Mouse (Mus musculus) left cerebral cortex, postnatal 14 days (tissue): ENCODE data around the gene Selenoo. TPM values are rescaled to one million over a fixed set of nuclear protein-coding genes. Genes with fewer than 3 reads are reported as not detected.
A peak's percentile ranks its signal among the peaks of the same experiment; 100 is the strongest.

Experiments used
- DNase-seq, 2 experiments: peaks; one replicate each; pipeline ENCODE4 v3.0.0; 2021 to 2022; ENCODE audit warnings: low spot score in 2 of 2, mixed read lengths in 1 of 2
- intact Hi-C: fragments of 180-260 bp; cut with DNase I; formaldehyde crosslinking; loops from one replicate; pipeline ENCODE4 v1.15.1; 2025
- total RNA-seq, 2 experiments: library from RNA; stranded (reverse); gene quantifications; 2 replicates each; pipeline ENCODE4 v1.2.3; 2021

The Selenoo gene
- total RNA-seq, 2 experiments from 2014 or later, result 18.8 to 20.5 TPM

DNA sequence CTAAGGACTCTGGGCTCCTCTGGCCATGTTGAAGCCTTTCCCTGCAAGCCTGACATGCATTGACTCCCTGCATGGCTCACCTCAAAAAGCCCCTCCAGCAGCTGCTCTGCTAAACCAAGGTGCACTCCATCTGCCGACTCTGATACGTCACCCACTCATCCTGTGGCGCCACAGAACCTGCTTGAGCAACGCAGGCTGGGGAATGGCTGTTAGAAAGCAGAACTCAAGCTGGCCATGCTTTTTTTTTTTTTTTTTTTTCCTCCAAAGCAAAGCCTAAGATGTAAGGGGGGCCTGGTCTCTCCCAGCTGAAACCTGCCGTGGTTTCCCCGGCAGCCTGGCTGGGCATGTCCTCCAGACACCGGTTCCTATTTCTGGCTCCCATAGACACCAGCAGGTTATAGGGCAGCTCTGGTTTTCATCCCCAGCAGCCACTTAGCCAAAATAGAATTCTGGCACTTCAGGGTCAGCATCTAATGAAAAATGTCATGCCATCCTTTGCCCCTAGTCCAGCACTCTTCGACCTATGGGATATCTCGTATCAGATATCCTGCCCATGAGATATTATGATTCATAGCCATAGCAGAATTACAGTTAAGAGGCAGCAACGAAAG, 14.8 kb upstream of the Selenoo start:
- intact Hi-C loops, result no loop called here
- peak in 1 of 2 experiments; percentile 29 for DNase-seq

- DNase-seq, result no peak
- intact Hi-C loops, result no loop called here
These were observed 14.0 kb upstream of the Selenoo start, which contains the start of gene Trabd for GRCm38 (mm10) chr15:89074613-89075477. Gene Trabd (plus strand): TSS chr15:89075124.

DNA sequence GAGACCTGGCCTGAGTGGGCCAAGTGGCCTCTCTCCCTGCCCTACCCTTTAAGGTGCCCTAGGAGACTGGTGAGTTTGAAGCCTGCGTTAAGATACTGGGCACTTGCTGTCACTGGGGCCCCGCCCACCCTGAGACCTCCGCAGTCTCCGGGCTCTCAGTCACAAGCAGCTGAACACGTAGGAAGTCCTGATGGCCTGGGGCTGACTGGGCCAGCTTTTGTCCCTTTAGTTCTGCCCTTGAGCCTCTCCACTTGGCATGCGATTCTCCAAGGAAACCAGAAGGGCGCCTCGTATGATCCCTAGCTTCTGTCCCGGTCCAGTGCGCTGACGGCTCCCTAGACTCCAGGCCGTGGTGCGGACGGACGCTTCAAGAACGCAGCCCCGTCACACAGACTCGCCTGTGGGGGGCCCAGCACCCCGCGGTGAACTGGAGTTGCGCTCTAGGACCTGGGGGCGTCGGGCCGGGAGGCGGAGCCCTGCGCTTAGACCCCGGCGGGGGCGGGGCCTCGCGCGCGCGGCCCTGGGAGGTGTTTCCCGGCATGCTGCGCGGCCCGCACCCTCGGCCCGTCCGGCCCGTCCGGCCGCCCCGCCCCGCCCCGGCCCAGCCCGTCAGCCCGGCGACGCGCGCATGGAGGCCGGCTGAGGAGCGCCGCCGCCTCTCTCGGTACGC, 13.3 kb upstream of the Selenoo start:
- DNase-seq, result peak; percentile 80 to 82
- intact Hi-C loops, result no loop called here

GRCm38 (mm10) chr15:89076156-89076731, 12.6 kb upstream of the Selenoo start:
- DNase-seq, result peak in 1 of 2 experiments; percentile 29
- intact Hi-C loops, result no loop called here

GRCm38 (mm10) chr15:89078208-89078836, 10.6 kb upstream of the Selenoo start:
- intact Hi-C loops, result no loop called here

DNA sequence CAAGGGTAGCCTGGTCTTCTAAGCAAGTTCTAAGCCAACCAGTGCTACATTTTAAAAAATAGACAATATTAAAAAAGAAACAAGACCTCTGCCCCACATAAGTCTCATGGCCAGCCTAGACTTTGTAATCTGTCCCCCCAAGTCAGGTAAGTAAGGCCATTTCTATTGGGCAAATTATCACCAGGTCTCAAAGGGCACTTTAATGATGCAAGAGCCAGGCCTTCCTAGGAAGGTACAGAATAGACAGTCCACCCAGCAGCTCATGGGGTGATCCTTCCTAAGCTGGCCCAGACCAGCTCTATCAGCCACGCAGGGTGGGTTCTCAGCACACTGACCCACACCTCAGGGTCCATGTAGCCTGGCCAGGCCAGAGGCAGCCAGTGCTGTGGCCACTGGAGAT, 5.0 kb upstream of the Selenoo start:
- no peak for DNase-seq
- intact Hi-C loops, result loop anchor here (10.0 kb wide), 1 partner anchor 259 kb away; no protein-coding TSS in a partner anchor

More at GRCm38 (mm10) chr15:89078208-89078836, 10.6 kb upstream of the Selenoo start:
- no peak for DNase-seq

- no peak for DNase-seq
- intact Hi-C loops, result loop anchor here (5.0 to 10.0 kb wide), 2 partner anchors 153 to 260 kb away; no protein-coding TSS in a partner anchor
These were observed 4.1 kb upstream of the Selenoo start for GRCm38 (mm10) chr15:89084826-89085225.

DNA sequence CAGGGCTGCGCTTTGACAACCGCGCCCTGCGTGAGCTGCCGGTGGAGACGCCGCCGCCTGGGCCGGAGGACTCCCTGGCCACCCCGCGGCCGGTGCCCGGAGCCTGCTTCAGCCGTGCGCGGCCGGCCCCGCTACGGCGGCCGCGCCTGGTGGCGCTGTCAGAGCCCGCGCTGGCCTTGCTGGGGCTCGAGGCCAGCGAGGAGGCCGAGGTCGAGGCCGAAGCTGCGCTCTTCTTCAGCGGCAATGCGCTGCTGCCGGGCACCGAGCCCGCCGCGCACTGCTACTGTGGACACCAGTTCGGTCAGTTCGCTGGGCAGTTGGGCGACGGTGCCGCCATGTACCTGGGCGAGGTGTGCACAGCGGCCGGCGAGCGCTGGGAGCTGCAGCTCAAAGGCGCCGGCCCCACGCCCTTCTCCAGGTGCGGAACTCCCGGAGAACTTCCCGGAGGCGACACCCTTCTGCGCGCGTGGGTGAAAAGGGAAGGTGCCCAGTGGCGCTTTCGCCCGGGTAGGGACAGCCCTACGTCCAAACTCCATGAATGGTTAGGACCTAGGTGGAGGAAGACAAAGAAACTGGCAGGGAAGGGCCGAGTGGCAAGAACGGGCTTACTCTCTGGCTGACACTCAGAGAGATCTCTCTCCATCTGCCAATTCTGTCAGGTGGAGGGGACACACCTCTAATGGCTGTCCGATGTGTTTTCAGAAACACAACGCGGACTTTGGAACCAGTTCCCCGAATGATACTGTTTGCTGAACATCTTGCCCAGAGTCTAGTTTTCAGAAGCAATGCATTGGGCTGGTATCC, 566 bp downstream of the Selenoo start:
- DNase-seq, result peak in 1 of 2 experiments; percentile 23
- intact Hi-C loops, result loop anchor here (5.0 to 10.0 kb wide), 2 partner anchors 157 to 265 kb away; no protein-coding TSS in a partner anchor

DNA sequence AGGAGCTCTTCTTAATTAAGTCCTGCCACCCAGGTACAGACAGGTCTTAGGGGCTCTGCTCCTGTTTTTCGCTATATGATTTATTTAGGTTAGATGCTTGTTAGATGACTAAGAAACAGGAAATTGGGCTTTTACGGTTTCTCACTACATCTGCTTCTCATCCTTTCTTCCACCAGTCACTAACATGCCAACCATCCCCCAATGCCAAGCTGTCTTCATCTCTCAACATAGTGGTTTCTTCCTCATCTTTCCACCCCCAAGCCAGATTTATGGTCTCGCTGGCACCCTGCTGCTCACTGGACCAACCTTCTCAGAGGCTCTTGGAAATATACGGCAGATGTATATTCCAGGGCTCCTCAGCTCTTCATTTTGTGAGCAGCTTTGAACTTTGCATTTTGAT, 1.8 kb downstream of the Selenoo start:
- DNase-seq, result peak in 1 of 2 experiments; percentile 60
- intact Hi-C loops, result no loop called here

- DNase-seq, result peak in 1 of 2 experiments; percentile 68
- intact Hi-C loops, result no loop called here
These were observed 3.3 kb downstream of the Selenoo start for GRCm38 (mm10) chr15:89092181-89092580.

- no peak for DNase-seq
These were observed 8.6 kb downstream of the Selenoo start for GRCm38 (mm10) chr15:89097450-89097849.

GRCm38 (mm10) chr15:89098616-89099015, 9.7 kb downstream of the Selenoo start:
- intact Hi-C loops, result no loop called here
- no peak for DNase-seq

More at GRCm38 (mm10) chr15:89097450-89097849, 8.6 kb downstream of the Selenoo start:
- intact Hi-C loops, result no loop called here

- intact Hi-C loops, result no loop called here
- no peak for DNase-seq
These were observed 11.9 kb downstream of the Selenoo start for GRCm38 (mm10) chr15:89100823-89101222.

DNA sequence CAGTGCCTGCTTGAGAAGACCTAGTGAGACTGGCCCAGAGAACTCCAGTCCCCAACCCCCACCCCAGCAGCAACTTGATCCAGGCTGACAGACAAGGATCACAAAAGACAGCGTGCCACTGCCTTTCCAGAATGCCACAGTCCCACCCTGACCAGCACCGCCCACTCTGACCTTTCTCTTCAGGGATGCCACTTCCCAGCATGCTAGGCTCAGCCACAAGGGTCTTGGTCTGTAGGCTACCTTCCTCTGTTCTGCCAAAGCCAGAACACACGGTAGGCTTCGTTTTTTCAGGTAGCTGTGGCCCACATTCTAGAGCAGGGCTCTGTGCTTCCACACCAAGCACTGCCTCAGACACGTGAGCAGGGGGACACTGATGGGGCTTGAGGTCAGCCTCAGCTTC, 13.8 kb downstream of the Selenoo start:
- DNase-seq, result no peak
- intact Hi-C loops, result no loop called here

DNA sequence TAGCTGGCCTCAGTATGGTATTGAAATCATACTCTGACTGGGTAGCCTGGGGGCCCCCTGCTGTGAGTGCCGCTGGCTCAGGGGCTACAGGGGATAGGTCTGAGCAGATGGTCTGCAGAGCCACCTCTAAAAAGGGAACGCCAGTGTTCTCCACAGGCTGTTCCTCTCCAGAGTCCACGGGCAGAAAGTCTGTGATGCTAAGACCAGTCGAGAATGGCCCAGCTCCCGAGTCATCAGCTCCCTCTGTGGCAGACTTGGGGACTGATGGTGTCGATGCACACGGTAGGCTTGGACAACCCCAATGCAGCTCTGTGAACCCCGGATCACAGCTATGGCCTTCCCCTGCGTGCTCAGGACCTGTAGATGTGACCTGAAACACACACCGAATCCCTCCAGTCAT, 15.0 kb downstream of the Selenoo start:
- DNase-seq, result no peak
- intact Hi-C loops, result no loop called here

GRCm38 (mm10) chr15:89104425-89104824, 15.5 kb downstream of the Selenoo start:
- DNase-seq, result peak; percentile 26 to 57

GRCm38 (mm10) chr15:89106073-89106472, 17.2 kb downstream of the Selenoo start:
- intact Hi-C loops, result no loop called here
- peak; percentile 17 to 33 for DNase-seq

More at GRCm38 (mm10) chr15:89104425-89104824, 15.5 kb downstream of the Selenoo start:
- intact Hi-C loops, result no loop called here

DNA sequence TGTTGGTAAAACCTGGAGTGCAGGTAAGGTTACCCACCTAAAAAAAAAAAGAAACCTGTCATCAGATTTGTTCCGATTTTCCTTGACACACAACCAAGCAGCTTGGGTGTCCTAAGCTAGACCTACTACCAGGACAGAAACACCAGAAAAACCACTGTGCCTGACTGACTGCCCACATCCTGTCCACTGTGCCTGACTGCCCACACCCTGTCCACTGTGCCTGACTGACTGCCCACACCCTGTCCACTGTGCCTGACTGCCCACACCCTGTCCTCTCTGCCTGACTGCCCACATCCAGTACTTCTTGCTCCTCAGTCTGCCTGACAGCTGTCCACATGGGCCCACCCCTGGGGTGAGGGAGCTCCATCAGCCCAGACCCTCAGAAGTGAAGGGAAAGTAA, 18.1 kb downstream of the Selenoo start:
- intact Hi-C loops, result no loop called here
- DNase-seq, result no peak
